Mouse (Mus musculus) urinary bladder, postnatal 25 days (tissue): Measurements from ENCODE around the gene Tlr2.
A peak's percentile ranks its signal among the peaks of the same experiment; 100 is the strongest.
"Not testable (repeated sequence)": the region's sequence is repeated elsewhere in the genome, so short reads cannot be mapped to it uniquely, and the experiment has no call there.

Source experiments
- DNase-seq: peaks from one replicate; pipeline ENCODE4 v3.0.0; 2022; ENCODE audit warnings: low spot score

The Tlr2 gene

DNA sequence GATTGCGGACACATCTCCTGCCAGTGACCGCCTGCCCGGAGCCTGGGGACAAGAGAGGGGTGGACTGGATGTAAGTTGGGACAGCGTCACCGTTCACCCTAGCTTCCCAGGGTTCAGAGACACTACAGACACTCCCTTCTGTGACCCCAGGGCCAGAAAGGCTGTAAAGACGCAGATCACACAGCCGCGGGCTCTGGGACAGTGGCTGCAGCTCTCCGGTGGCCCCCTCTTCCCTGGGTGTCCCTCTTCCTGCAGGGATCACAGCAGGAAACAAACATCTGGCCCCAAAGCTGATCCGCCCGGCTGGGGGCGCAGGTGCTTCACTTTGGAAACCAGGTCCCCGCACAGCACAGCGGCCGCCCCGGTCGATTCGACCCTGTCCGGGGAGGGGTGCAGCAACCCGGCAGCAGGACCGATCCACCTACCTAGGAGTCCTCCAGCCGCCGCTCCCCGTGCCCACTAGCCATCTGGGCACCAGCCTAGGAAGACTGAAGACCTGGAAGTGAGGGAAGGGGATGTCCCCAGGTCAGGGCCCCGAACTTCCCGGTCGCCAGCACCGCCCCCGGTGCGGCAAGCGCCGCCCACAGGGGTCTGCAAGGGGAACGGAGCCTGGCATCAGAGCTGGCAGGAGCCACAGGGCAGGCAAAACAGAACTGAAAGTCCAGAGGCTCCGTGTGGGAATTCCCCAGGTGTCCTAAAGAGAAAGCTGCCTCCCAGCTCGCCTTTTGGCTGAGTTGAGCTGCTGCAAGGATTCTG is at the start of gene Tlr2:
TSS of gene Tlr2 (minus strand) at position 673 of the 756 bp plus-strand sequence.
- peak; percentile 73 for DNase-seq

DNA sequence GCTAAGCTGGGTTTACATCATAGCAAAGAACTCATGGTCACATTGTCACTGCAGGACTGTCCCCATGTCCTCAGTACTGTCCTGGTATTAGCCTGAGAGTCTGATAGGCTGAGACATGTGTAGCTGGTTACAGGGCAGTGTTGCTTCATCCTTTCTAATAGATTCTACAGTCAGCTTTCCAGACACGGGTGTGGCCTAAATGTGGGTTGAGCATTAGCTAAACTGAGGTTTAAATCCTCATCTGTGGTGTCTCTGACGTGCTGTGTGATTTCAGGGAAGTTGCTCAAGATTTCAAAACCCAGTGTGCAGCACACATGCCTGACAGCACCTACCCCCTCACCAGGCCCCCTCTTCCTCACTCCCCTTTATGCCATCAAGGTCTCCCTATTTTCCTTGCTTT is 43.6 kb upstream of the Tlr2 start:
- no peak for DNase-seq

- DNase-seq: not testable (repeated sequence)
These were observed 37.9 kb upstream of the Tlr2 start for GRCm38 (mm10) chr3:83879261-83880050.

GRCm38 (mm10) chr3:83878801-83879200 is 37.2 kb upstream of the Tlr2 start:
- DNase-seq: no peak

DNA sequence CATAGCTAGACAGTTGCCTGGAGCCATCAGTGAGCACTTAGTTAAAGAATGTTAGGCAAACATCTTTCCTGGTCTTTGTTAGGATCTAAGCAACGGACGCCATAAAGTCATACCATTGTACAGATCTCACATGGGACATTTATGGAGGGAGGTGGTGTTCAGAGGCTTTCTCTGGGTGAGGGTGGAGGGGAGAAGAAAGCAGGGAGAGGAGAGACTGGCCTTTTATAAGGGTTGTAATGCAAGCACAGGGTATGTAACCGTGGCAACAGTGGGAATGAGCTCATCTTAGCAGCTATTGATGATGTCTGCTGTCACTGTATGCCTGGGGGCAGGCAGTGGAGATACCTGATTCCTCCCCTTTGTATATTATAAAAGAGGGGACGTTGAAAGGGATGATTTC is 34.7 kb upstream of the Tlr2 start:
- no peak for DNase-seq

GRCm38 (mm10) chr3:83875078-83875477 is 33.5 kb upstream of the Tlr2 start:
- not testable (repeated sequence) for DNase-seq

DNA sequence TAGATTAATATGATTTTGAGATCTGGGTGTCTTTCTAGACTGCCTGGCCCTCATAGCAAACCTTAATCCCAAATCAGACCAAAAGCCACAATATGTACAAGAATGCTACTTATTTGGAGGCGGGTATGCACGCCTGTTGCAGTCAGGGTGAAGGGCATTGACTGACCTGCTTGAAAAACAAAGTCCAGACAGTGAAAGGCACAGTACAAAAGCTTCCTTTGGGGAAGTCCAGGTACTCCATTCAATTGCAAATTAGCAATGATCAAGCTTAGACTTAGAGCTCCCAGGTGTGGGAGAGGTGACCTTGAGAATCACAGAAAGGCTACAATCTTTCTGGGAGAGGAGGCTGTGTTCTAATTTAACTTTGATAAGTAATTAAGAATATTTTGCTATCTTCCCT is 31.3 kb upstream of the Tlr2 start:
- not testable (repeated sequence) for DNase-seq

GRCm38 (mm10) chr3:83871962-83872361 is 30.4 kb upstream of the Tlr2 start:
- not testable (repeated sequence) for DNase-seq

GRCm38 (mm10) chr3:83871559-83871958 is 30.0 kb upstream of the Tlr2 start:
- not testable (repeated sequence) for DNase-seq

DNA sequence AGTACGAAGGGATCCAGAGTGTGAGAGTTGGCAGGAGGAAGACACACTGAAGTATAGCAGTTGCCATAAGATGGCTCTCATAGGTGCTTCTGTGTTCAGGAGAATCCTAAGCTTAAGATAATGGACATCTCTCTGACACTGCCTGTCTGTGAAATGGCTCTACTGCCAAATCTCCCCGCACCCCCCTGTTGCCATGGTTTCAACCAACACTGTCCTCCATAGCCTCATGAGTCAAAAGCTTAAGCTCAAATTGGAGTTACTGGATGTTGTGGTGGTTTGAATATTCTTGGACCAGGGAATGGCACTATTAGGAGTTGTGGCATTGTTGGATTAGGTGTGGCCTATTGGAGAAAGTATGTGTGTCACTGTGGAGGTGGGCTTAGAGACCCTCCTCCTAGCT is 28.2 kb upstream of the Tlr2 start:
- no peak for DNase-seq

DNA sequence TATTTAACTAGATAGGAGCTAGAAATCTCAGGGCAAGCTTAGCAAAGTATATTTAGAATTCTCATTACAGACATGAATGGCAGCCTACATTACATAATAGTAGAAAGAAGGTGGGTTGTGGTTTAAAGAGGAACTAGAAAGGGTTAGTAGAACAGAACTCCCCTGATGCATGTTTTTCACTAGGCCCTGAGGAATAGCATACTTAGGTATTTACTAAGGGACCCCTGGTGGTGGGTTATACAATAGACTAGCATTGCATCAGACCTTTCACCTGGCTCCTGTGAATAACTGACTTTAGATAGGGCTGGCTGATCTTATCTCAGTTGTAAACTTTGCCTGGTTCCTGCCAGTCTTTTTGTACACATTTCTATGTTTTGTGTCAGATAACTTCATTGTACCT is 25.5 kb upstream of the Tlr2 start:
- not testable (repeated sequence) for DNase-seq

DNA sequence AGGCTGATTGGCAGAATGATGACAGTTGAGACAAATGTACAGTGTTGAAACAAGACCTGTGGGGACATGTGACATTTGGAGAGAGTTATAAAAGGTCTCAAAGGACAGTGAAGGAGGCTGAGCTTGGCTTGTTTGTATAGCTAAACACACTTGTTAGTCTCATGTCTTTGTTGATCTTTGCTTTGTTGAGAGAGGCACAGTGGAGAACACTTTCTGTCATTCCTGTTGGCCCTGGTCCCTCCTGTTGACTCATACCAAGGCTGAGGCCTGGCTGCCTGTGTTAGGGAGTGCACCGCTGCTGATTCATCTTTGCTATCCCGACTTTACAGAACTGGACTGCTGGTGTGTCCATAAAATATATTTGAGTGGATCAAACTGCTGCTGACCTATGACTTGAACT is 23.6 kb upstream of the Tlr2 start:
- peak; percentile 49 for DNase-seq

DNA sequence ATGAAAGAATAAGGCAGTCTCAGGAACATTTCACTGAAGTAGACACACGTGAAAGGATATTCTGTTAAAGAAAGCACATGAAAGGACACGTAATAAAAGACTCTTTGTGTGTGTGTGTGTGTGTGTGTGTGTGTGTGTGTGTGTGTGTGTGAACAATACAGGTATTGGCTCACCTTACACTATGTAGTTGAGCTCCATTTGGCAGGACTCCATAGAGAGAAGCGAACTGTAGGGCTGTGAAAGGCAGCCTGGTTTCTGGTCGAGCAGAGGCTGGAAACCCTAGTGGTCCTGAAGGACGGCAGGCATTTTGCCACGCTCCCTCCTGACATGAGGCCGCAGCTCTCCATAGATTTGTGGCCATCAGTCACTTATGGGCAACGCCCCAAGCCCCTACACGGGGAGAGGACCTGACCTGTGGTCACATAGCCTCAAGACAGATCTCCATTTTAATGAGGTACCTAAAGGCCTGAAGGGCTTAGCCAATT is 22.5 kb upstream of the Tlr2 start:
- DNase-seq: no peak

DNA sequence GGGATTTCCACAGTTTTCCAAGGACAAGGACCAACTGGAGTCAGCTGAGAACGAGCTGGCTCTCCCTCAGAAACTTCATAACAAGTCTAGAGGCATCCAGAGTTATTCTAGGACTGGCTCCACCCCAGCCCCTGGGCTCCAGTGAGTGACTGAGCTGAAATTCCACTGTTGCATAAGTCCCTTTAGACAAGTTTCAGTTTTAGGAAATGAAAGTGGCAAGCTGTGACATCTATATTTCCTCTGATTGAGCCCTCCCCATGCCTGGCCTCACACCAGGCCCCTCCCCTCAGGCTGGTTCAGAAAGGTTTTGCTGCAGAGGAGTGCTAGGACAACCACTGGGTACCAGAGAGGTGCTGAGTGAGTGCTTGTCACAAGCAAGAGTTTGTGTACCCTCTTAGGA is 21.4 kb upstream of the Tlr2 start:
- DNase-seq: peak; percentile 31

- no peak for DNase-seq
These were observed 18.0 kb upstream of the Tlr2 start for GRCm38 (mm10) chr3:83859595-83859994.

DNA sequence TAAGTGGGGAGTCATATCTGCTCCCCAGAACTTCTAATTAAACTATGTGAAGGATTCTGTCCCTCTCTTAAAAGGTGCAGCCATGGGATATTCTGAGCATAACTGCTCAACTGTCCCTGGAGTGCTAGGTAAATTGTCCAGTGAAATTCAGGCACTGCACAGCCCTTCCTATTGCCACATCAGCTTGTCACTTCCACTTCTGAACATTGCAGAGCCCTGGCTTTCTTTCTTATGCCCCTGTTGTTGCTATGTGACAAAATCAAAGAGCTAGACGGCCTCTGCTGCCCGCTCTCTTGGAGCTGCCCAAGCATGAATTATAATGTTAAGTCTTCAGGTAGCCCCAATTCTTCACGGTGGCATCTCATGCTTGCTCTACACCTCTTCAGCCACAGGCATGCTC is 17.5 kb upstream of the Tlr2 start:
- DNase-seq: no peak

GRCm38 (mm10) chr3:83857621-83858020 is 16.1 kb upstream of the Tlr2 start:
- DNase-seq: no peak

GRCm38 (mm10) chr3:83855643-83856042 is 14.1 kb upstream of the Tlr2 start:
- no peak for DNase-seq

DNA sequence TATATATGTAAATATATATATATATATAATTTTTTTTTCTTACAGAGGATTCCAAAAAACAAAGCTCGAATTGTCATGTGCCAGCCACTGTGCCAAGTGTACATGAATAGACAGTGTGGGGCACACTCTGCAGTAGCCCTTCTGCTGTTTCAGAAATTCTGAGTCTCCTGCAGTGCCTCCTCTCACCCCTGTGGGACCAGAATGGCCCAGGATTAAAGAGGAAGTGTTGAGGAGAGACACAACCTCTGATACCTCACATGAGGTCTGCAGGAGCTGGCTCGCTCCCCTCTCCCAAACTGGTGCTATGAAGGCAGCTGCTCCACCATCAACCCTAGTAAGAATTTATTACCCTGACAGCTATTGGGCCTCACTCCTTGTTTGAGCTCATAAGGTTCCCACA is 7.8 kb upstream of the Tlr2 start:
- DNase-seq: no peak

- no peak for DNase-seq
These were observed 3.4 kb upstream of the Tlr2 start for GRCm38 (mm10) chr3:83844766-83845520.

GRCm38 (mm10) chr3:83839477-83839876 is 2.1 kb downstream of the Tlr2 start:
- DNase-seq: peak; percentile 2

DNA sequence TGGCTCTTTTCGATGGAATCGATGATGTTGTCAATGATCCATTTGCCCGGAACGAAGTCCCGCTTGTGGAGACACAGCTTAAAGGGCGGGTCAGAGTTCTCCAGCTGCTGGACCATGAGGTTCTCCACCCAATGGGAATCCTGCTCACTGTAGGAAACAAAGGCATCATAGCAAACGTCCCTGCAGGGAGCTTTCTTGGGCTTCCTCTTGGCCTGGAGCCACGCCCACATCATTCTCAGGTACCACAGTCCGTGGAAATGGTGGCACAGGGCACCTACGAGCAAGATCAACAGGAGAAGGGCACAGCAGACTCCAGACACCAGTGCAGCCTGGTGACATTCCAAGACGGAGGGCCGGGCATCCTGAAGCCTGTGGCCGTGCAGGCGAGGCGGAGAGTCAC is 4.9 kb downstream of the Tlr2 start:
- DNase-seq: peak; percentile 2
